Mouse (Mus musculus) skeletal muscle tissue, adult 2 months (tissue): ENCODE data around the gene Gm13283.
A peak's percentile ranks its signal among the peaks of the same experiment; 100 is the strongest.
"Not testable (repeated sequence)": the region's sequence is repeated elsewhere in the genome, so short reads cannot be mapped to it uniquely, and the experiment has no call there.

Experiments
- DNase-seq: peaks from one replicate; pipeline ENCODE4 v3.0.0-alpha.2; 2012; ENCODE audit warnings: low read depth, low spot score

The Gm13283 gene

GRCm38 (mm10) chr4:88759610-88760268, at the start of gene Gm13283:
Gene Gm13283 (plus strand): TSS chr4:88760119.
- DNase-seq = not testable (repeated sequence)

GRCm38 (mm10) chr4:88714281-88714680, 45.6 kb upstream of the Gm13283 start:
- no peak for DNase-seq

- DNase-seq = peak; percentile 89
These were observed 44.9 kb upstream of the Gm13283 start for GRCm38 (mm10) chr4:88715059-88715458.

- no peak for DNase-seq
These were observed 41.2 kb upstream of the Gm13283 start for GRCm38 (mm10) chr4:88718715-88719114.

GRCm38 (mm10) chr4:88721791-88722721, 37.9 kb upstream of the Gm13283 start, which contains the start of the genes Gm26566 and Klhl9:
Gene Gm26566 (plus strand): TSS chr4:88721805.
Gene Klhl9 (minus strand): TSS chr4:88722465.
- DNase-seq = peak; percentile 96

- no peak for DNase-seq
These were observed 36.3 kb upstream of the Gm13283 start for GRCm38 (mm10) chr4:88723497-88724090.

GRCm38 (mm10) chr4:88726727-88727126, 33.2 kb upstream of the Gm13283 start:
- no peak for DNase-seq

- no peak for DNase-seq
These were observed 32.6 kb upstream of the Gm13283 start for GRCm38 (mm10) chr4:88727324-88727723.

- peak; percentile 52 for DNase-seq
These were observed 21.4 kb upstream of the Gm13283 start for GRCm38 (mm10) chr4:88738480-88738879.

GRCm38 (mm10) chr4:88739036-88739435, 20.9 kb upstream of the Gm13283 start:
- no peak for DNase-seq

- DNase-seq = no peak
These were observed 18.5 kb upstream of the Gm13283 start for GRCm38 (mm10) chr4:88741426-88741825.

- DNase-seq = no peak
These were observed 17.0 kb upstream of the Gm13283 start for GRCm38 (mm10) chr4:88742771-88743371.

- no peak for DNase-seq
These were observed 15.7 kb upstream of the Gm13283 start for GRCm38 (mm10) chr4:88744207-88744606.

- no peak for DNase-seq
These were observed 10.0 kb upstream of the Gm13283 start for GRCm38 (mm10) chr4:88749926-88750325.

- DNase-seq = not testable (repeated sequence)
These were observed 5.0 kb upstream of the Gm13283 start, which contains the start of gene Gm13271 for GRCm38 (mm10) chr4:88754818-88755340. Gene Gm13271 (plus strand): TSS chr4:88754868.

- DNase-seq = peak; percentile 7
These were observed 3.1 kb upstream of the Gm13283 start for GRCm38 (mm10) chr4:88756581-88757513.

- peak; percentile 88 for DNase-seq
These were observed 2.3 kb upstream of the Gm13283 start for GRCm38 (mm10) chr4:88757628-88758031.

- not testable (repeated sequence) for DNase-seq
These were observed 1.2 kb upstream of the Gm13283 start for GRCm38 (mm10) chr4:88758751-88759150.

- DNase-seq = peak; percentile 90
These were observed 512 bp downstream of the Gm13283 start for GRCm38 (mm10) chr4:88760431-88760830.

GRCm38 (mm10) chr4:88761776-88762175, 1.9 kb downstream of the Gm13283 start:
- DNase-seq = not testable (repeated sequence)
